Mouse (Mus musculus): ENCODE results near the gene Atxn7l1. TPM values are rescaled to one million over a fixed set of nuclear protein-coding genes. Genes with fewer than 3 reads are reported as not detected.

Atxn7l1 gene
- polyA plus RNA-seq, 1 experiment from 2014 or later = 17.0 TPM

GRCm38 (mm10) chr12:33335410-33335809 lies 187.9 kb downstream of the Atxn7l1 start:
- Histone ChIP-seq H3K4me2 (no peak overlapping the region), H3K9me3 (ENCODE audit: control insufficient read depth, low read length) (no peaks in the 10 kb centered on the region), H3K4me1 (ENCODE audit: control insufficient read depth, insufficient read depth, low read length) (no peaks in the 10 kb centered on the region; the same call in 1 of the 2 replicates), H3K36me3 (ENCODE audit: control insufficient read depth, insufficient read depth, low read length) (no peaks in the 10 kb centered on the region), H3K9ac (ENCODE audit: low read length) (no peak overlapping the region), H3K27ac (ENCODE audit: low read depth, low read length) (no peak overlapping the region), H3K4me3 (ENCODE audit: low read depth, low read length) (no peak overlapping the region), H3K27me3 (ENCODE audit: control insufficient read depth, insufficient read depth, low read length) (no peaks in the 10 kb centered on the region)
- WGBS = 87% methylated on average over 4 of the region's 4 CpGs
- DNase-seq (ENCODE audit: low spot score, missing footprints) = no peak
- ATAC-seq (ENCODE audit: low FRiP score) = no peak

- no peak for ATAC-seq (ENCODE audit: low FRiP score)
- 66% methylated on average over 10 of the region's 10 CpGs for WGBS
These were observed 189.2 kb downstream of the Atxn7l1 start for GRCm38 (mm10) chr12:33336561-33337125.

GRCm38 (mm10) chr12:33337289-33337688 lies 189.8 kb downstream of the Atxn7l1 start:
- DNase-seq (ENCODE audit: low spot score, missing footprints) (no peak), ATAC-seq (ENCODE audit: low FRiP score) (no peak)
- H3K4me3 ChIP-seq (ENCODE audit: low read depth, low read length) = no peak overlapping the region
- H3K4me2 ChIP-seq = no peak overlapping the region
- no peaks in the 10 kb centered on the region for H3K36me3 ChIP-seq (ENCODE audit: control insufficient read depth, insufficient read depth, low read length)
- no peaks in the 10 kb centered on the region for H3K27me3 ChIP-seq (ENCODE audit: control insufficient read depth, insufficient read depth, low read length)
- 62% methylated on average over 4 of the region's 4 CpGs for WGBS
- no peak overlapping the region for H3K27ac ChIP-seq (ENCODE audit: low read depth, low read length)
- no peaks in the 10 kb centered on the region for H3K9me3 ChIP-seq (ENCODE audit: control insufficient read depth, low read length)
- no peak overlapping the region for H3K9ac ChIP-seq (ENCODE audit: low read length)
- H3K4me1 ChIP-seq (ENCODE audit: control insufficient read depth, insufficient read depth, low read length) = no peaks in the 10 kb centered on the region; the same call in 1 of the 2 replicates

More at GRCm38 (mm10) chr12:33336561-33337125, 189.2 kb downstream of the Atxn7l1 start:
- Histone ChIP-seq H3K27me3 (ENCODE audit: control insufficient read depth, insufficient read depth, low read length) (no peaks in the 10 kb centered on the region), H3K4me1 (ENCODE audit: control insufficient read depth, insufficient read depth, low read length) (no peaks in the 10 kb centered on the region; the same call in 1 of the 2 replicates), H3K4me2 (no peak overlapping the region), H3K27ac (ENCODE audit: low read depth, low read length) (no peak overlapping the region), H3K9me3 (ENCODE audit: control insufficient read depth, low read length) (no peaks in the 10 kb centered on the region), H3K4me3 (ENCODE audit: low read depth, low read length) (no peak overlapping the region), H3K36me3 (ENCODE audit: control insufficient read depth, insufficient read depth, low read length) (no peaks in the 10 kb centered on the region), H3K9ac (ENCODE audit: low read length) (no peak overlapping the region)
- no peak for DNase-seq (ENCODE audit: low spot score, missing footprints)

GRCm38 (mm10) chr12:33338170-33338569 lies 190.7 kb downstream of the Atxn7l1 start:
- WGBS = 44% methylated on average over 5 of the region's 5 CpGs
- DNase-seq (ENCODE audit: low spot score, missing footprints) (no peak), ATAC-seq (ENCODE audit: low FRiP score) (no peak)
- no peaks in the 10 kb centered on the region for H3K36me3 ChIP-seq (ENCODE audit: control insufficient read depth, insufficient read depth, low read length)
- no peak overlapping the region for H3K4me3 ChIP-seq (ENCODE audit: low read depth, low read length)
- no peak overlapping the region for H3K27ac ChIP-seq (ENCODE audit: low read depth, low read length)
- H3K9me3 ChIP-seq (ENCODE audit: control insufficient read depth, low read length) = no peaks in the 10 kb centered on the region
- no peaks in the 10 kb centered on the region for H3K4me1 ChIP-seq (ENCODE audit: control insufficient read depth, insufficient read depth, low read length)
- H3K27me3 ChIP-seq (ENCODE audit: control insufficient read depth, insufficient read depth, low read length) = no peaks in the 10 kb centered on the region
- no peak overlapping the region for H3K9ac ChIP-seq (ENCODE audit: low read length)
- no peak overlapping the region for H3K4me2 ChIP-seq

DNA sequence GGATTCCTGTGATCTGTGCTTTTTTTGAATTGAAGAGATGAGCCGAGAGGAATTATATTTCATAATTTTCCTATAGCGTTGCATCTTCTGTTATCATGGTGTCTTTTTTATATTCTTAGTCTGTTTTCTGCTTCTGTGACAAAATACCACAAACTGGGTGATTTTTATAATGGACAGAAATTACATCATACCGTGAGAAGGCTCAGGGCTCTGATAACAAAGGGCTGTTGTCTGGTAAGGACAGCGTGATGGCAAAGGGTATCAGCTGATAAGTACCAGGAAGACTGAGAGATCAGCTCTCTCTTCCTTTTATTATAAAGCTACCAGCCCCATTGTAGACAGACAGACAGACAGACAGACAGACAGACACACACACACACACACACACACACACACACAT lies 192.3 kb downstream of the Atxn7l1 start:
- peaks cover under 1% of the 10 kb centered on the region for H3K4me1 ChIP-seq (ENCODE audit: control insufficient read depth, insufficient read depth, low read length)
- ATAC-seq (ENCODE audit: low FRiP score) (no peak), DNase-seq (ENCODE audit: low spot score, missing footprints) (no peak)
- H3K9ac ChIP-seq (ENCODE audit: low read length) = no peak overlapping the region
- H3K9me3 ChIP-seq (ENCODE audit: control insufficient read depth, low read length) = no peaks in the 10 kb centered on the region
- WGBS = 83% methylated on average over 4 of the region's 4 CpGs
- no peak overlapping the region for H3K4me3 ChIP-seq (ENCODE audit: low read depth, low read length)
- no peak overlapping the region for H3K4me2 ChIP-seq
- no peaks in the 10 kb centered on the region for H3K27me3 ChIP-seq (ENCODE audit: control insufficient read depth, insufficient read depth, low read length)
- no peaks in the 10 kb centered on the region for H3K36me3 ChIP-seq (ENCODE audit: control insufficient read depth, insufficient read depth, low read length)
- H3K27ac ChIP-seq (ENCODE audit: low read depth, low read length) = no peak overlapping the region

DNA sequence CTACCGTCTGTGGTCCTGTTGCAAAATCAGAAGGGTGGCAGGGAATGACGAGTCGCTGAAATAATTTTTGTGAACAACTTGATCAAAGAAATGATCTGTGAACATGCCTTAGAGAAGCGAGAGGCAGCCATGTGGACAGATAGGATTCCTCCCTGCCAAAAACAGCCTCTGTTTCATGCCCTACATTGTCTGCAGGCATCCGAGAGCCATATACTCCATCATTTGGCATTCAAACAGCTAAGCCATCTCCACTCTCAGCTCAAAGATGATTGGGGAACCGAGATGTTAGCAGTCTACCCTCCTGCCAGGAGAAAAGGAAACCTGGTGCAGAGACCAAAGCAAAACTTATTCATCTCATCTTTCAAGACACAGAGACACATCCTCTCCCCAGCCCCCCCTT lies 193.2 kb downstream of the Atxn7l1 start:
- no peak overlapping the region for H3K27ac ChIP-seq (ENCODE audit: low read depth, low read length)
- no peak overlapping the region for H3K4me3 ChIP-seq (ENCODE audit: low read depth, low read length)
- no peaks in the 10 kb centered on the region for H3K9me3 ChIP-seq (ENCODE audit: control insufficient read depth, low read length)
- WGBS = 83% methylated on average over 6 of the region's 6 CpGs
- H3K9ac ChIP-seq (ENCODE audit: low read length) = no peak overlapping the region
- peaks cover 2% of the 10 kb centered on the region; the same call in 1 of the 2 replicates for H3K27me3 ChIP-seq (ENCODE audit: control insufficient read depth, insufficient read depth, low read length)
- ATAC-seq (ENCODE audit: low FRiP score) (no peak), DNase-seq (ENCODE audit: low spot score, missing footprints) (no peak)
- H3K36me3 ChIP-seq (ENCODE audit: control insufficient read depth, insufficient read depth, low read length) = no peaks in the 10 kb centered on the region
- no peak overlapping the region for H3K4me2 ChIP-seq
- H3K4me1 ChIP-seq (ENCODE audit: control insufficient read depth, insufficient read depth, low read length) = peaks cover 9% of the 10 kb centered on the region

DNA sequence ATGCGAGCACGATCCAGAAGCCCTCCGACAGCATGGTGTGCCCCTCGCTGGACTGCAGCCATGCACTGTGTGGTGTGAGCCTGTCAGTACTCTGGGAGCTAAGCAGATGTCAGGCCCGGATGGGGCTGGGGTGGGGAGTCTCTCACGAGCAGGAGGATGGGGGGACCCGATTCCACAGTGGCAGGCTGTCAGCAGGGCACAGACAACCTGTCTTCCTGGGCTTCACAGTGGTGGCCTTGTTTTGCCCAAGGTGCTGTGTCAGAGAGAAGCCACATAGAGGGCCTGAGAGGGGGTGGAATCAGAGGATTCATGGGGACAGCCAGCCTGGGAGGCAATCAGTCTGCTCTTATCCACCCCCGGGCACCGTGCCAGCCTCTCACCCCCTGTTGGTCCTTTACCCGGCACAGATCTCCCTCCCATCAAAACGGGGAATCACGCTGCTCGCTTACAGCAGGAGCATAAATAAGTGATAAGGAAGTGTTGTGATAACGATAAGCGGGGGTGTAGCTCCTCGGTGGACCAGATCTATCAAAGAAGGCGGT lies 193.9 kb downstream of the Atxn7l1 start:
- WGBS = 85% methylated on average over 17 of the region's 17 CpGs
- H3K27me3 ChIP-seq (ENCODE audit: control insufficient read depth, insufficient read depth, low read length) = peaks cover 5% of the 10 kb centered on the region; the same call in 1 of the 2 replicates
- no peaks in the 10 kb centered on the region for H3K36me3 ChIP-seq (ENCODE audit: control insufficient read depth, insufficient read depth, low read length)
- H3K4me3 ChIP-seq (ENCODE audit: low read depth, low read length) = no peak overlapping the region
- no peak overlapping the region for H3K27ac ChIP-seq (ENCODE audit: low read depth, low read length)
- no peak for ATAC-seq (ENCODE audit: low FRiP score)
- no peak overlapping the region for H3K4me2 ChIP-seq
- H3K9me3 ChIP-seq (ENCODE audit: control insufficient read depth, low read length) = no peaks in the 10 kb centered on the region
- H3K9ac ChIP-seq (ENCODE audit: low read length) = no peak overlapping the region
- peaks cover 11% of the 10 kb centered on the region for H3K4me1 ChIP-seq (ENCODE audit: control insufficient read depth, insufficient read depth, low read length)
- DNase-seq (ENCODE audit: low spot score, missing footprints) = no peak

DNA sequence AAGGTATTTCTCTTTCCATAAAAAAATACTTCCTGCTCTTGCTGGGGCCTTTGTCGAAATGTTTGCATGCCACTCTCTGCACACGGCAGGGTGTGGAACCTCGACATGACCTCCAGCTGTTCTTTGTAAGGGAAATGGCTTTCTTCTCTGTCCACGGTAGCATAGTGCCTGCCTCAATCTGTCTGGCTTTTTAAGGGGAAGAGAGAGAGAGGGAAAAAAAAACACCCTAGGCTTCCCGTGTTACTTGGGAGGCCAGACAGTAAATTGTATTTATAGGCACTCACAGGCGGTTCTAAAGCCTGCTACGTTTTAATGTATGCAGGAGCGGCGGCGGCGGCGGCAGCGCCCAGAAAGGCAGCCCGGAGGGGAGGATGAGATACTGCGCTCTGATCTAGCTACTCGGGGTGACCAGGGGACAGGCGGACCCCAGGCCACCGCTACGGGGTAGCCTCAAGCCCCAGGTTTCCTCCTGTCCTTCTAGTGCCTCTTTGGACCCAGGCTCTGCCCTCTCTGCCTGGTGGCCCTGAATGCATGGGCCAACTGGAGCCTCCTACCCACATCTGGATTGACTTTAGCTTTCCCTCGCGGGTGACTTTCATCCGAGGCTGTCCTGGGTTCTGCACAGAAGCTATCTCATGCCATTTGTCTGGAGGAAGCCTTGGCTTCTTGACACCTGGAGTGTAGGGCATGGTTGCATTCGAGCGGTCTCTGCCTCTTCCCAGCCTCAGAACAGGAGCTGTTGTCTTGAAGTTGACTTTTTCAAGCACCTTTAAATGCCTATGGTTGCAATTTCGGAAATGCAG lies 197.7 kb downstream of the Atxn7l1 start:
- H3K36me3 ChIP-seq (ENCODE audit: control insufficient read depth, insufficient read depth, low read length) = no peaks in the 10 kb centered on the region
- peaks cover 11% of the 10 kb centered on the region for H3K4me1 ChIP-seq (ENCODE audit: control insufficient read depth, insufficient read depth, low read length)
- H3K4me3 ChIP-seq (ENCODE audit: low read depth, low read length) = peak overlapping the region; percentile 17
- DNase-seq (ENCODE audit: low spot score, missing footprints) (peak; percentile 90), ATAC-seq (ENCODE audit: low FRiP score) (peak; percentile 54)
- H3K27ac ChIP-seq (ENCODE audit: low read depth, low read length) = no peak overlapping the region
- peak overlapping the region; percentile 43 for H3K4me2 ChIP-seq
- H3K27me3 ChIP-seq (ENCODE audit: control insufficient read depth, insufficient read depth, low read length) = peaks cover 5% of the 10 kb centered on the region; the same call in 1 of the 2 replicates
- WGBS = 5% methylated on average over 25 of the region's 25 CpGs
- peak overlapping the region; percentile 62 for H3K9ac ChIP-seq (ENCODE audit: low read length)
- no peaks in the 10 kb centered on the region for H3K9me3 ChIP-seq (ENCODE audit: control insufficient read depth, low read length)
